Mouse (Mus musculus) B cell, adult 67 days (primary cell): ENCODE data around the gene Siglec1. TPM values are rescaled to one million over a fixed set of nuclear protein-coding genes. Genes with fewer than 3 reads are reported as not detected.

ENCODE experiments used
- total RNA-seq, 2 experiments: library from RNA; stranded (reverse); gene quantifications; 4 replicates each; pipeline ENCODE4 v1.2.4; 2023

Siglec1 gene
- total RNA-seq: under 1 TPM in 1 of 2 experiments, not detected in 1; 0.32 TPM

GRCm38 (mm10) chr2:131086667-131087390, at the start of gene Siglec1:
Siglec1 (minus strand) TSS chr2:131086765.

GRCm38 (mm10) chr2:131132930-131133547, 46.5 kb upstream of the Siglec1 start, which contains the start of gene Gm11037:
Gm11037 (plus strand) TSS chr2:131133497.

DNA sequence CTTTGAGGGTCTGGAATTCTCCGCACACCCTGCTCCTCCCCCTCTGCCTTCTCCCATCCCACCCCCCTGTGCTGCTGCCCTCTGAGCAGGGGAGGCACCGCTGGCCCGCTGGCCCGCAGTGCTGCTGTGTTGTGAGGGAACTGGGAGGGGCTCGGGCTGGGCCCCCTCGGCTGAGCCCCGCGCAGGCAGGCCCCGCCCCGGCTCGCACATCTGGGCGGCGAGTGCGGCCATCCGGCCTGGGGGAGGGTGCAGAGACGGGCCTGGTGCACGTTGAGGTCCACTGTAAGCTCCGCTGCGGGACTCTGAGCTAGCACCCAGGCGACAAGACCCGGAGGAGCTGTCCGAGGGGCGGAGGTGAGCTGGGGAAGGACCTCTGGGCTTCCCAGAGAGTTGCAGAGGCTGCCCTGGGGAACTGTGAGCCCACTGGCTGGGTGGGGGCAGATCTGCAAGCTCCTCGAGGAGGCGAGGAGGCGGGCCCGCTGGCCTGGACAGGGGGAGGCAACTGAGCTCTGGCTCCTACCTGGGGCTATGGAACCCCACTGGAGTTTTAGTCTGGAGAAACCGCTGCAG, 40.7 kb upstream of the Siglec1 start, which contains the start of gene Hspa12b:
Hspa12b (plus strand) TSS at position 120 of the 570 bp plus-strand sequence.

GRCm38 (mm10) chr2:131063404-131063864, 23.1 kb downstream of the Siglec1 start, which contains the start of gene Adam33:
Adam33 (minus strand) TSS chr2:131063814.

GRCm38 (mm10) chr2:131042988-131043387, 43.6 kb downstream of the Siglec1 start, which contains the start of gene Gfra4:
Gfra4 (minus strand) TSS chr2:131043088.

Other genes with a start within 250 kb of the Siglec1 start
- 10 to 100 TPM; 15.5 to 27.8 TPM for gene 4930402H24Rik, start 180.4 kb downstream of the Siglec1 start, total RNA-seq
- 10 to 100 TPM; 20.9 to 23.1 TPM for gene Atrn, start 180.3 kb downstream of the Siglec1 start, total RNA-seq
- not detected for gene Gfra4, start 43.7 kb downstream of the Siglec1 start, total RNA-seq
- gene Adam33, start 23.0 kb downstream of the Siglec1 start, total RNA-seq: not detected
- gene Hspa12b, start 40.5 kb upstream of the Siglec1 start, total RNA-seq: under 1 TPM in 1 of 2 experiments, not detected in 1; 0.35 TPM
- gene Gm11037, start 46.7 kb upstream of the Siglec1 start, total RNA-seq: not detected
- gene 1700037H04Rik, start 73.3 kb upstream of the Siglec1 start, total RNA-seq: 10 to 100 TPM; 18.4 to 18.9 TPM
- 10 to 100 TPM; 22.2 to 28.5 TPM for gene Cenpb, start 93.3 kb upstream of the Siglec1 start, total RNA-seq
- gene Cdc25b, start 100.2 kb upstream of the Siglec1 start, total RNA-seq: 10 to 100 TPM; 79.3 to 83.2 TPM
- 1 to 10 TPM; 1.2 to 1.7 TPM for gene Spef1, start 100.5 kb upstream of the Siglec1 start, total RNA-seq
- 10 to 100 TPM; 12.0 to 12.6 TPM for gene Ap5s1, start 120.3 kb upstream of the Siglec1 start, total RNA-seq
- gene Mavs, start 147.3 kb upstream of the Siglec1 start, total RNA-seq: 10 to 100 TPM; 28.4 to 43.4 TPM
- 10 to 100 TPM; 74.5 to 75.2 TPM for gene Pank2, start 175.7 kb upstream of the Siglec1 start, total RNA-seq